Mouse (Mus musculus): ENCODE data around the gene Uba52. TPM values are rescaled to one million over a fixed set of nuclear protein-coding genes. Genes with fewer than 3 reads are reported as not detected.
A peak's percentile ranks its signal among the peaks of the same experiment; 100 is the strongest.

The Uba52 gene
- polyA plus RNA-seq, 1 experiment from 2014 or later, result 755 TPM

DNA sequence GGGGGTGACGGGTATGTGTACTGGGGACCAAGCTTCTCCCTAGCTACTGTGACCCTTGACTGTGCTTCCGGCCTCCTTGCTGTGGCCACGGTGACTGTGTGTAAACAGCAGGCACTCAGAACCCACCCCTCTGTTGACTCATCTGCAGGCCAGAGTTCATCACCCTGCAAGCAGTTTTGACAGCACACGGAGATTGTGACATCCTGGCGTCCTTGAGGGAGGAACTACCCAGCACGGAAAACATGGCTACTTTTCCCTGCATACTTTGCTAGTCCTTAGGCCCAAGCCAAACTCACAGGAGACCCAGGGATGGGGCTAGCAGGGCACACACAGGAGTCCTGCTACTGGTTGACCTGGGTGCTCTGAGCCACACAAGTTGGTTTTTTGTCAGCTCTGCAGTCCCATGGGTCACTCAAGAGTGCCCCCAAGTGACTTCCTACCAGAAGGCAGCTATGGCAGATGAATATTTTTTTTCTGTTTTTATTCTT lies 33.6 kb upstream of the Uba52 start:
- Histone ChIP-seq H3K4me2 (replicated peaks) (no peak overlapping the region), H3K27ac (no peak overlapping the region), H3K27me3 (no peaks in the 10 kb centered on the region), H3K9ac (replicated peaks) (no peak overlapping the region), H3K4me1 (replicated peaks) (peaks cover 35% of the 10 kb centered on the region), H3K9me3 (no peaks in the 10 kb centered on the region), H3K36me3 (no peaks in the 10 kb centered on the region), H3K4me3 (replicated peaks) (no peak overlapping the region)
- 85% methylated on average over 6 of the region's 6 CpGs for WGBS
- no peak for ATAC-seq

DNA sequence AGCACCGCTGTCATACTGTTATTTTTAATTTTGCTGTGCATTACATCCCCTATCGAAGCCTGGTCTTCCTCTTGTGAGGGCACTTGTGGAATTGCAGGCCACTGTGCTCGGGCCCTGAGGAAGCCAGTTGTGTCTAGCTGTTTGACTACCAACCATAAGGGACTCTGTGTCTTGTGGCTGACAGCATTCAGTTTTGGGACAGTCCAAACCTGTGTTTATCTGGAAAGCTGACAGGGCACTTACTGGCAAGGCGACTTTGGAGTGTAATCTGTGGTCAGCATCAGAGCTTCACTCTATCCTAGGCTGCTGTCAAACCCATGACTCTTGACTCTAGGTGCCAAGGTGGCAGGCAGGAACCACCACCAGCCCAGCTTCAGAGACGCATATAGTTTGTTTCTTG lies 30.5 kb upstream of the Uba52 start:
- H3K9ac ChIP-seq (replicated peaks), result peak overlapping the region; percentile 88
- WGBS, result 86% methylated on average over 5 of the region's 5 CpGs
- no peaks in the 10 kb centered on the region for H3K27me3 ChIP-seq
- ATAC-seq, result no peak
- peak overlapping the region; percentile 80 for H3K4me2 ChIP-seq (replicated peaks)
- H3K27ac ChIP-seq, result no peak overlapping the region
- H3K9me3 ChIP-seq, result no peaks in the 10 kb centered on the region
- H3K36me3 ChIP-seq, result peaks cover 11% of the 10 kb centered on the region
- peak overlapping the region; percentile 84 for H3K4me3 ChIP-seq (replicated peaks)
- H3K4me1 ChIP-seq (replicated peaks), result peaks cover 41% of the 10 kb centered on the region

DNA sequence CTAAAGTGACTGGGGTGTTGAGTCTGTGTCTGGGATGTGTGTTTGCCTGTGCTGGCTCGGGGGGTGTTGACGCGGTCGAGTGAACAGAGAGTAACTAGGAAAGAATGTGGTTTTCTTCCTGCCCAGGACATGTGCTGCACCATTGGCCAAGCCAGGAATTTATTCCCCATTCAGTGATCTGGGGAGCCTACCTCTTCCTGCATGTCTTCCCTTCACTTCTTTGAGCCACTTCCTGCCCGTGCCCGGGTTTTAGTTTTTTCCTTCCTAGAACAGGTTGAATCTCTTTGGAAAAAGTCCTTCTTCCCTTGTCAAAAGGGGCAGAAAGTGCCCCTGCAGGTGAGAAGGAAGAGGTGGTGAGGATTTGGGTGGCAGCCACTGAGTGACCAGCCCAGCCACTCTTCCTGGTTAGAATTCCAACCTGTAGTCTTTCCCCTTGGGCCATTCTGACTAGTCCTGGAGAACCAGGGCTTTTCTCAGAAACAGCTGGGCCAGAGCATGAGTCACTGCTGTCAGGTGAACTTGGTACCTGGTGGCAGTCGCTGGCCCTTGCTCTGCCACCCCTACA lies 30.0 kb upstream of the Uba52 start:
- WGBS, result 57% methylated on average over 7 of the region's 7 CpGs
- H3K9ac ChIP-seq (replicated peaks), result peak overlapping the region; percentile 88
- H3K4me2 ChIP-seq (replicated peaks), result peak overlapping the region; percentile 80
- H3K27me3 ChIP-seq, result no peaks in the 10 kb centered on the region
- 0 out of 2 replicates have a peak overlapping the region, but pooled peaks have one; percentile 91 for H3K27ac ChIP-seq
- peak overlapping the region; percentile 84 for H3K4me3 ChIP-seq (replicated peaks)
- peaks cover 41% of the 10 kb centered on the region for H3K4me1 ChIP-seq (replicated peaks)
- no peaks in the 10 kb centered on the region for H3K9me3 ChIP-seq
- peaks cover 15% of the 10 kb centered on the region for H3K36me3 ChIP-seq
- ATAC-seq, result no peak

DNA sequence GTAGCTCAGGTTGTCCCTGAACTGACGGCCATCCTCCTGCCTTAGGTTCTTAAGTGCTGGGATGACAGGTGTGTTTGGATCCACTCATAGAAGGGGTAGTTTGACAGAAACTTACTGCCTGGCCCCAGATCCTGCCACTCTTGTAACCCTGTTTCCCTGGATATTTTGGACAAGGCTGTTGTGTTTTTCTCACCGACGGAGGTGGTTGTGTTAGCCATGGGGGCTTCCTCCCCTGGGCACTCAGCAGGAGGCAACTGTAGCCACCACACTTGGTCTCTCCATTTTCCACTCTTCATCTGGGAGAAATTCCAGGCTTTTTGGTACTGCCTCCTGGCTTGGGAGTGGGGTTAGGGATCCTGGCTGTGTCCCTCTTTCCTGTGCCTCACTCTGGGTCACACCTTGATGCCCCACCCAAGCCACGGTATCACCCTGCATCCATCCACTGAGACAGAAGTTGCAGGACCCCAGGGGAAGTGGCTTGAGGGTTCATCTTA lies 29.5 kb upstream of the Uba52 start:
- no peaks in the 10 kb centered on the region for H3K9me3 ChIP-seq
- ATAC-seq, result no peak
- H3K9ac ChIP-seq (replicated peaks), result peak overlapping the region; percentile 88
- H3K27ac ChIP-seq, result peak overlapping the region; percentile 91
- H3K4me3 ChIP-seq (replicated peaks), result peak overlapping the region; percentile 84
- WGBS, result 12% methylated on average over 4 of the region's 4 CpGs
- H3K4me1 ChIP-seq (replicated peaks), result peaks cover 41% of the 10 kb centered on the region
- H3K27me3 ChIP-seq, result no peaks in the 10 kb centered on the region
- H3K4me2 ChIP-seq (replicated peaks), result peak overlapping the region; percentile 80
- H3K36me3 ChIP-seq, result peaks cover 20% of the 10 kb centered on the region

DNA sequence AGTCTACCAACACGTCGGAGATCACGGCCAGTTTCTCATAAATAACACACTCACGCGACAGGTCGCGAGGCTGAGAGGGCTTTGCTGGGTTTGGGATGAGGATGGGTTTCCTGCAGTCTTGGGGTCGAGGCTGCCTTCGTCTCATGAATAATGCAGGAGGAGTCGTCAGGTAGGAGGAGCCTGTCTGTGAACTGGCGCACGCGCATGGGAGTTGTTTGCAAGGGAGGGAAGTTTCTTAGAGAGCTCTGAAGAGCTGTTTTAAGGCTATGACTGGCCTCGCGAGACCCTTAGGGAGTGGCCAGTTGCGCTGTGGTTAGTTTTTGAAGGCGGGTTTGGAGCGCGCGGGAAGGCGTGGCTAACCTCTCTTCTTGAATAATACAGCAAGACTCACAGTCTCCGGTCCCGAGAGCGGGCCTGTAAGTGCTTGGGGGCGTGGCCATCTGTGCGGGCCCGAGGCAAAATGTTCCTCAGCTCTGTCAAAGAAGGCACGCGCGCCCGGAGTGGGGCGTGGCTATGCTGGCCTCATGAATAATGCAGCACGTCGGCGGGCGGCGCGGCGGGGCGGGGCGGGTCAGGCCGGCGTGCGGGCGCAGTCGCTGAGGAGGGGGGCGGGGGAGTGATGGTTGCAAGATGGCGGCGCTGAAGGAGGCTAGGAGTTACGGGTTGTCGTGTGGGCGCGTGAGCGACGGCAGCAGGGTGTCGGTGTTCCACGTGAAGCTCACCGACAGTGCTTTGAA lies 28.6 kb upstream of the Uba52 start, which contains the start of gene Ell:
Gene Ell, plus strand, starts transcription at position 381 of the 737 bp plus-strand sequence.
- Histone ChIP-seq H3K4me1 (replicated peaks) (peaks cover 41% of the 10 kb centered on the region), H3K4me2 (replicated peaks) (peak within 1 kb of the TSS; percentile 80), H3K9me3 (no peaks in the 10 kb centered on the region), H3K9ac (replicated peaks) (peak within 1 kb of the TSS; percentile 88), H3K4me3 (replicated peaks) (peak within 1 kb of the TSS; percentile 84), H3K27me3 (no peaks in the 10 kb centered on the region), H3K36me3 (peaks cover 28% of the 10 kb centered on the region), H3K27ac (peak within 1 kb of the TSS; percentile 91)
- under 1% methylated on average over 57 of the region's 58 CpGs for WGBS
- peak; percentile 85 for ATAC-seq

DNA sequence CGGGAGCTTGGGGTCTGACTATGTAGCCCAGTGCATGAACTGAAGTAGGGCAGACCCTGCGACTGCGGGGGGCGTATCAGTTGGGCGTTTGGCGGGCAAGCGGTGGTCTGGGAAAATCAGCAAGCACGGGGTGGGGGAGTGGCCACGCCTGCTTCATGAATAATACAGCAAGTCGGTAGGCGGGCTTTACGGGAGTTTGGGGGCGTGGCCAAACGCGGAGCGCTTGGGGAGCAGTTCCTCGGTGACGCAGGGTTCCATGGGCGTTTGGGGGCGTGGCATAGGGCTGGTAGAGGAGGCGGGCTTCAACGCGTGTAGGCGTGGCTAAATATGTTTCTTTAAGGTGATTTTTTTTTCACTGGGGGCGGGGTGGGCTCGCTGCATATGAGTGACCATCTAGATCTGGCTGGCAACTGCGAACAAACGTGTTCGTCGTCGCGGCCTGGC lies 28.1 kb upstream of the Uba52 start:
- under 1% methylated on average over 32 of the region's 32 CpGs for WGBS
- H3K4me3 ChIP-seq (replicated peaks), result peak overlapping the region; percentile 84
- no peaks in the 10 kb centered on the region for H3K27me3 ChIP-seq
- no peaks in the 10 kb centered on the region for H3K9me3 ChIP-seq
- peak overlapping the region; percentile 80 for H3K4me2 ChIP-seq (replicated peaks)
- peak overlapping the region; percentile 91 for H3K27ac ChIP-seq
- peaks cover 36% of the 10 kb centered on the region for H3K4me1 ChIP-seq (replicated peaks)
- peaks cover 34% of the 10 kb centered on the region for H3K36me3 ChIP-seq
- peak; percentile 77 for ATAC-seq
- 0 out of 2 replicates have a peak overlapping the region, but pooled peaks have one; percentile 32 for H3K9ac ChIP-seq (replicated peaks)

DNA sequence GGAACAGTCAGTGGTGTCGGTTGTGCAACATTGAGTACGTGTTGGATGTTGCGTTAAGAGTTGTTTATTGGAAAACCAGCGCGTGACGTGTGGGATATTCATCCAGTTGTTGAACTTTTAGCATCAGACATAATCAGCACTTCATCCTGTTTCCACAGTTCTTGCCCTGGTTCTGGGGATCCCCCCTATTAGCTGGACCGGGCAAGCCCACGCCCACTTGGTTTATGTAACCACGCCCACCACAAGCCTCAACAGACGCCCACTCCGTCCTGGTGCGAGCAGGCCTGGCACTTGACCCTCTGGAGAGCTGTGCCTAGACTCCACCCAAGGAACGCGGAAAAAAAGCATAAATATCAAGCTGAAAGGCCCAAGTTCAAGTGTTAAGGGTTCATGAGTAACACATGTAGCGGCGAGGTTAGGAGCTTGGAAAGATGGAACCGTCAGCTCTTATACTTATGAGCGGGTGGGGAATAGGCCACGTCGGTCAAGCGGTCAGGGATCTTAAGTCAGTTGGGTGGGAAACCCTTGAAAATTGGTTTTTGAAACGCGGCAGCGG lies 27.5 kb upstream of the Uba52 start:
- Histone ChIP-seq H3K27ac (peak overlapping the region; percentile 91), H3K9me3 (no peaks in the 10 kb centered on the region), H3K4me2 (replicated peaks) (peak overlapping the region; percentile 80), H3K27me3 (no peaks in the 10 kb centered on the region), H3K4me3 (replicated peaks) (peak overlapping the region; percentile 84), H3K4me1 (replicated peaks) (peaks cover 32% of the 10 kb centered on the region), H3K36me3 (peaks cover 40% of the 10 kb centered on the region), H3K9ac (replicated peaks) (0 out of 2 replicates have a peak overlapping the region, but pooled peaks have one; percentile 32)
- WGBS, result 16% methylated on average over 24 of the region's 24 CpGs
- peak; percentile 41 for ATAC-seq

DNA sequence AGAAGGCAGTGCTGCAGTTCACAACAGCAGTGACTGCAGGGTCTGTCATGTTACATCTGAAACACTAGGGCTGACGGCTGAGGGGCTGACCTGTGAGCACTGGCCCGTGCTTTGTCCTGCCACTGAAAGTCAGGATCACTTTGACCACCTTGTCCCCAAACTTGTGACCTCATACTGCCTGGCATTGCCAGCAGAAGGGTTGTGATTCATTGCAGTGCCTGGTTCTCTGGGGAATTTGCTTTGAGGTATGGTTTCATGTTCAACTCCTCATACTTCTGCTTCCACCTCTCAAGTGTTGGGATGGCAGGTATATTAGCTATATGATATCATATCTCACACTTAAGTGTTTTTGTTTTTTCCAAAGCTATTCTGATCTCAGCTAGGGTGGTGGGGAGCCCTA lies 25.1 kb upstream of the Uba52 start:
- Histone ChIP-seq H3K27ac (no peak overlapping the region), H3K4me2 (replicated peaks) (no peak overlapping the region), H3K9ac (replicated peaks) (no peak overlapping the region), H3K4me1 (replicated peaks) (peaks cover 15% of the 10 kb centered on the region), H3K9me3 (no peaks in the 10 kb centered on the region), H3K27me3 (no peaks in the 10 kb centered on the region), H3K36me3 (peaks cover 64% of the 10 kb centered on the region), H3K4me3 (replicated peaks) (no peak overlapping the region)
- WGBS, result 95% methylated on average over 2 of the region's 2 CpGs
- ATAC-seq, result no peak

DNA sequence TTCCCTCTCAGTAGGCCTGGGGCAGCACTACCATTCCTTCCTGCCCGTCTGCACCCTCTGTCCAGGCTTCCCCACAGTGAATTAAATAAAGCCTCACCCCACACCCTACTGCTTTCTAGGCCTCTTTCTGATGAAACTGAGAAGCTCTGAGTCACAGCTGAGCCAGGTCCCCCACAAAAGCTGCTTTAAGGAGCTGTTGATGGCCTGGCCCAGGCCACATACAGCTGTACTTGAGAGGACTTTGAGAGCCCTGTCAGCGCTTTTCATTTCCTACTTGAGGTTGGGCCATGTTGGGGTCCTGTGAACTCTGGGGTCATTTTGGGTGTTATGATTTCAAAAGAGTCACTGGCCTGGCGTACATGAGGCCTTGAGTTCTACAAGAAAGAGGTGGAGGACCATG lies 24.6 kb upstream of the Uba52 start:
- no peak for ATAC-seq
- Histone ChIP-seq H3K4me2 (replicated peaks) (no peak overlapping the region), H3K27me3 (no peaks in the 10 kb centered on the region), H3K9me3 (no peaks in the 10 kb centered on the region), H3K4me3 (replicated peaks) (no peak overlapping the region), H3K4me1 (replicated peaks) (peaks cover 10% of the 10 kb centered on the region), H3K36me3 (peaks cover 68% of the 10 kb centered on the region), H3K9ac (replicated peaks) (0 out of 2 replicates have a peak overlapping the region, but pooled peaks have one; percentile 10), H3K27ac (no peak overlapping the region)
- 92% methylated on average over 3 of the region's 3 CpGs for WGBS

DNA sequence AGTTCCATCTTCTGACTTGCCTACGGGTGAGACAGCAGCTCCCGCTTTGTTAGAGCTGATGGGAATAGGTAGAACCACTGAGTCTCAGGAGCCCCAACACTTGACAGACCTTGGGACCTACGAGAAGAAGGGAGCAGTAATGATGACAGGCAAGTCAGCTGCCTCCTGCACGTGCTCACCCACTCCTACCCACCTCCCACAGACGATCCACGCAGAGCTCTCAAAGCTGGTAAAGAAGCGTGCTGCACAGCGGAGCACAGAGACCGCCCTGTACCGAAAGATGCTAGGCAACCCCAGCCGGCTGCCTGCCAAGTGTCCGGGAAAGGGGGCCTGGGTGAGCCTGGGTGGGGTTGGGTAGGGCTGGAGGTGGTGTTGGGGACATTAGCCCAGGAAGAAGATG lies 23.7 kb upstream of the Uba52 start:
- Histone ChIP-seq H3K36me3 (peaks cover 75% of the 10 kb centered on the region), H3K4me1 (replicated peaks) (peaks cover 14% of the 10 kb centered on the region), H3K9me3 (no peaks in the 10 kb centered on the region), H3K9ac (replicated peaks) (no peak overlapping the region), H3K4me3 (replicated peaks) (no peak overlapping the region), H3K4me2 (replicated peaks) (no peak overlapping the region), H3K27ac (no peak overlapping the region), H3K27me3 (no peaks in the 10 kb centered on the region)
- WGBS, result 95% methylated on average over 12 of the region's 12 CpGs
- ATAC-seq, result no peak

DNA sequence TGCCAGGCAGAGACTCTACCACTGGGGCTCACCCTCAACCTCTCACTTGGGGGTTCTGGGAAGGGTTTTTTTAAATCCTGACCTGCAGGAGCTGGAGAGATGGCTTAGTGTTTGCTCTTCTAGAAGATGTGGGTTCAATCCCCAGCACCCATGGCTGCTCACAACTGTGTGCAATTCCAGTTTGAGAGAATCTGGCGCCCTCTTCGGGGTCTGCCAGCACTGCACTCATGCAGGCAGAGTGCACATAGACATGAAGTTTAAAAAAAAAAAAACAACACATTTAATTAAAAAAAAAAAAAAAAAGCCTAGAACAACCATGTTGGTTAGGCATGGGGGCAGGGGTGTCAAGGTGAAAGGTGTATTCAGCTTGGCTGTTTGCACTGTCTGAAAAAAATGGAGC lies 19.7 kb upstream of the Uba52 start:
- H3K4me3 ChIP-seq (replicated peaks), result no peak overlapping the region
- H3K27me3 ChIP-seq, result no peaks in the 10 kb centered on the region
- H3K4me2 ChIP-seq (replicated peaks), result no peak overlapping the region
- H3K27ac ChIP-seq, result no peak overlapping the region
- no peaks in the 10 kb centered on the region for H3K9me3 ChIP-seq
- no peak overlapping the region for H3K9ac ChIP-seq (replicated peaks)
- WGBS, result 88% methylated on average over 2 of the region's 2 CpGs
- peaks cover 33% of the 10 kb centered on the region for H3K4me1 ChIP-seq (replicated peaks)
- ATAC-seq, result no peak
- peaks cover 57% of the 10 kb centered on the region for H3K36me3 ChIP-seq

DNA sequence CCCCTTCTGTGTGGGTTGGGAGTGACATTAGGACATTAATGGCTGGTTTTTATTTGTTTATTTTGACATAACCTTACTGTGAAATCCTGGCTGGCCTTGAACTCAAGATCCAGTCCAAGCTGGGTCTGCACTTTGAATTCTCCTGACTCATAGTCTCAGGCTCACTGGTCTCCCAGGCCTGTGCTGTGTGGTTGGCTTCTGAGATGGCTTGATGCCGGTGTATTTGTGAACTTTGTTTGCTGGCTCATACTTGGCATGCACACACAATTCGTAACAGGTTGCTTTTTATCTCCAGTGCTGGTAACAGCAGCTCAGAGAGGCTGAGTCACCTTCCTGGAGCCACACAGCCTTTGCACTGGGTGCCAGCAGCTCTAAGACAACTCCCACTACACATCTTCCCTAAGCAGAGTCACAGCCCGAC lies 19.1 kb upstream of the Uba52 start:
- 98% methylated on average over 3 of the region's 3 CpGs for WGBS
- Histone ChIP-seq H3K27ac (no peak overlapping the region), H3K9ac (replicated peaks) (no peak overlapping the region), H3K36me3 (peaks cover 52% of the 10 kb centered on the region), H3K4me3 (replicated peaks) (no peak overlapping the region), H3K27me3 (no peaks in the 10 kb centered on the region), H3K9me3 (no peaks in the 10 kb centered on the region), H3K4me2 (replicated peaks) (no peak overlapping the region), H3K4me1 (replicated peaks) (peaks cover 33% of the 10 kb centered on the region)
- ATAC-seq, result no peak
